ENCODE assay signal across 9 mouse cellular contexts in genomic region chr1:156222205-156223000, GRCm38 (mm10). TPM values are rescaled to one million over a fixed set of nuclear protein-coding genes. Genes with fewer than 3 reads are reported as not detected.
DNase-seq lines count a peak whose midpoint lies in the region; ATAC-seq lines count a peak whose summit lies in the region.
"Had no signal": no experiment of that assay in that cellular context is flagged by ENCODE, and none has a peak within 500 bp of the region (broad histone marks: within the 10 kb centered on the region; RNA-seq: fewer than 3 reads in every experiment).

No protein-coding gene starts in this region.

- H3K9ac ChIP-seq in midbrain, embryonic 11.5 days (ENCODE audit: low read length): no peak overlapping the region
- H3K9ac ChIP-seq in midbrain, embryonic 16.5 days (ENCODE audit: low read depth, low read length): no peak overlapping the region
- 0 out of 2 replicates have a peak overlapping the region, but pooled peaks have one; percentile 1 for H3K9ac ChIP-seq in heart, embryonic 13.5 days
- peak overlapping the region; percentile 64 for H3K9ac ChIP-seq in liver, embryonic 13.5 days

- peak; percentile 87 for ATAC-seq in midbrain, embryonic 11.5 days (ENCODE audit: low FRiP score)
- ATAC-seq in midbrain, embryonic 16.5 days: no peak
- ATAC-seq in heart, embryonic 13.5 days (ENCODE audit: extremely low read depth, insufficient number of reproducible peaks, low FRiP score, low TSS enrichment): peak; percentile 67; the same call in 1 of the 2 replicates
- peak; percentile 95 for ATAC-seq in liver, embryonic 13.5 days (ENCODE audit: low read depth)

- 35% methylated on average over 13 of the region's 13 CpGs for WGBS in midbrain, embryonic 11.5 days
- 31% methylated on average over 13 of the region's 13 CpGs for WGBS in midbrain, embryonic 16.5 days
- WGBS in heart, embryonic 13.5 days: 32% methylated on average over 13 of the region's 13 CpGs
- WGBS in liver, embryonic 13.5 days (ENCODE audit: insufficient replicate concordance): 33% methylated on average over 13 of the region's 13 CpGs

- peak; percentile 91 for DNase-seq in midbrain, embryonic 11.5 days (ENCODE audit: low spot score, missing footprints)
- peak; percentile 84 for DNase-seq in liver, embryonic 13.5 days
- DNase-seq in yolk sac, embryonic 10.5 days (ENCODE audit: low spot score): peak; percentile 88
- no peak for DNase-seq in adrenal gland, adult 8-10 months
- DNase-seq in right cerebral cortex, postnatal 25 days: no peak
- no peak for DNase-seq in urinary bladder, adult 2 months (ENCODE audit: low spot score)

- no peaks in the 10 kb centered on the region for H3K27me3 ChIP-seq in midbrain, embryonic 11.5 days (ENCODE audit: control insufficient read depth, insufficient read depth, low read length)
- no peaks in the 10 kb centered on the region for H3K27me3 ChIP-seq in midbrain, embryonic 16.5 days (ENCODE audit: control insufficient read depth, insufficient read depth, low read depth, low read length)
- no peaks in the 10 kb centered on the region for H3K27me3 ChIP-seq in heart, embryonic 13.5 days (replicated peaks)
- H3K27me3 ChIP-seq in liver, embryonic 13.5 days: no peaks in the 10 kb centered on the region

- no peaks in the 10 kb centered on the region for H3K36me3 ChIP-seq in midbrain, embryonic 11.5 days (ENCODE audit: control insufficient read depth, insufficient read depth, low read length)
- H3K36me3 ChIP-seq in midbrain, embryonic 16.5 days (ENCODE audit: control insufficient read depth, insufficient read depth, low read length): no peaks in the 10 kb centered on the region
- no peaks in the 10 kb centered on the region for H3K36me3 ChIP-seq in heart, embryonic 13.5 days
- H3K36me3 ChIP-seq in liver, embryonic 13.5 days: no peaks in the 10 kb centered on the region; the same call in 1 of the 2 replicates

- peak overlapping the region; percentile 77 for H3K27ac ChIP-seq in midbrain, embryonic 11.5 days (ENCODE audit: low read depth, low read length)
- no peak overlapping the region for H3K27ac ChIP-seq in midbrain, embryonic 16.5 days (ENCODE audit: low read length)
- peak overlapping the region; percentile 81 for H3K27ac ChIP-seq in heart, embryonic 13.5 days (replicated peaks)
- peak overlapping the region; percentile 94 for H3K27ac ChIP-seq in liver, embryonic 13.5 days

- no peak overlapping the region; the same call in 1 of the 2 replicates for H3K4me2 ChIP-seq in midbrain, embryonic 11.5 days
- H3K4me2 ChIP-seq in midbrain, embryonic 16.5 days (ENCODE audit: low read length): no peak overlapping the region
- H3K4me2 ChIP-seq in heart, embryonic 13.5 days: peak overlapping the region; percentile 40
- peak overlapping the region; percentile 59 for H3K4me2 ChIP-seq in liver, embryonic 13.5 days

- no peaks in the 10 kb centered on the region for H3K9me3 ChIP-seq in midbrain, embryonic 11.5 days (ENCODE audit: control insufficient read depth, low read length)
- no peaks in the 10 kb centered on the region for H3K9me3 ChIP-seq in midbrain, embryonic 16.5 days (replicated peaks; ENCODE audit: control insufficient read depth, low read length, poor library complexity, severe bottlenecking)
- H3K9me3 ChIP-seq in heart, embryonic 13.5 days: no peaks in the 10 kb centered on the region
- H3K9me3 ChIP-seq in liver, embryonic 13.5 days (replicated peaks): no peaks in the 10 kb centered on the region

- no peak overlapping the region for H3K4me3 ChIP-seq in midbrain, embryonic 11.5 days (ENCODE audit: low read depth, low read length)
- no peak overlapping the region for H3K4me3 ChIP-seq in midbrain, embryonic 16.5 days (ENCODE audit: low read depth, low read length)
- H3K4me3 ChIP-seq in heart, embryonic 13.5 days: no peak overlapping the region
- no peak overlapping the region for H3K4me3 ChIP-seq in liver, embryonic 13.5 days (replicated peaks)

- H3K4me1 ChIP-seq in midbrain, embryonic 11.5 days (ENCODE audit: control insufficient read depth, insufficient read depth, low read length): peaks cover 20% of the 10 kb centered on the region
- peaks cover 2% of the 10 kb centered on the region; the same call in 1 of the 2 replicates for H3K4me1 ChIP-seq in midbrain, embryonic 16.5 days (ENCODE audit: control insufficient read depth, insufficient read depth, low read length)
- H3K4me1 ChIP-seq in heart, embryonic 13.5 days: peaks cover 67% of the 10 kb centered on the region
- peaks cover 94% of the 10 kb centered on the region for H3K4me1 ChIP-seq in liver, embryonic 13.5 days (replicated peaks)

RNA-seq across cellular contexts. Expression of gene Fam163a, which starts 17.6 kb away (rescaled TPM):
- 5.8 and 6.8 TPM in 2 replicates for polyA plus RNA-seq in midbrain, embryonic 11.5 days (2014; fragmentation: Nextera tagmentation; extraction: Ambion mirVana)
- polyA plus RNA-seq in midbrain, embryonic 16.5 days (2015; fragmentation: Nextera tagmentation; extraction: Ambion mirVana): 5.7 and 5.9 TPM in 2 replicates
- polyA plus RNA-seq in heart, embryonic 13.5 days (2015; fragmentation: Nextera tagmentation; extraction: Ambion mirVana): 2.0 and 2.5 TPM in 2 replicates
- polyA plus RNA-seq in liver, embryonic 13.5 days (2015; fragmentation: Nextera tagmentation; extraction: Ambion mirVana): 0.06 TPM in 2 replicates
- 10 to 100 TPM; 10.8 to 21.6 (median 13.5) TPM for total RNA-seq in adrenal gland, adult 8-10 months (2022)
- 0.06 and 0.11 TPM in 2 replicates for polyA plus RNA-seq in urinary bladder, adult 2 months (2012; rRNA removed)
- total RNA-seq: hematopoietic stem cell, adult 5-6 weeks had no signal

Comparison
In these comparisons a context has a peak if more than half of its experiments do, and no peak if none do; other contexts are left out.
1. DNase-seq: peak in midbrain, embryonic 11.5 days (single experiment), liver, embryonic 13.5 days (single experiment) and yolk sac, embryonic 10.5 days (single experiment); none in adrenal gland, adult 8-10 months (single experiment), right cerebral cortex, postnatal 25 days (single experiment) and urinary bladder, adult 2 months (single experiment).
2. H3K4me2 ChIP-seq: peak in heart, embryonic 13.5 days (single experiment) and liver, embryonic 13.5 days (single experiment); none in midbrain, embryonic 11.5 days (single experiment) and midbrain, embryonic 16.5 days (single experiment).
3. H3K9ac ChIP-seq: peak in heart, embryonic 13.5 days (single experiment) and liver, embryonic 13.5 days (single experiment); none in midbrain, embryonic 11.5 days (single experiment) and midbrain, embryonic 16.5 days (single experiment).